Mouse (Mus musculus): ENCODE data around the gene Pten. TPM values are rescaled to one million over a fixed set of nuclear protein-coding genes. Genes with fewer than 3 reads are reported as not detected.

The Pten gene
- polyA plus RNA-seq (2015; fragmentation: Illumina TruSeq; extraction: RNeasy Lipid Tissue Mini Kit (QIAGEN cat#74804); ENCODE audit: insufficient read depth, low read depth, low replicate concordance) = 11.1 TPM

GRCm38 (mm10) chr19:32756900-32757725, at the start of gene Pten:
Gene Pten, plus strand, starts transcription at chr19:32757497.

DNA sequence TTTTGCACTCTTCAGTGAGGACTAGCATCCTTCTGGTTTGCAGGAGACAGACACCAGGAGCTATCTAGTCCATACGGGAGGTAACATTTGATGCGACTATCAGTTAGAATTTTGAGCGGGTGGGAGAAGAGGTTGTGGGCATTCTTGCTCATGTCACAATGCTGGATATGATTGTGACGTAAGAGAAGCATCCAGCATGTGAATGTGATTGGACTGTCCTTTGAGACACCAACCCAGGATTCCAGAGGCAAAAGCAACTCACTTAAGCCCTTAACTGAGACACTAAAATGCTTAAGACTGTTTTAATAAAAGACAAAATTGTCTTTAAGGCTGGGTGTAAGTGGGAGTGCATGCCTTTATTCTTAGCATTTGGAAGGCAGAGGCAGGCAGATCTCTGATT, 17.6 kb upstream of the Pten start, which contains the start of gene Atad1:
Gene Atad1, minus strand, starts transcription at position 101 of the 400 bp plus-strand sequence.

Other genes starting within 250 kb of the Pten start
- gene Papss2, start 161.7 kb upstream of the Pten start, polyA plus RNA-seq (2015; fragmentation: Illumina TruSeq; extraction: RNeasy Lipid Tissue Mini Kit (QIAGEN cat#74804); ENCODE audit: insufficient read depth, low read depth, low replicate concordance) = 12.5 TPM
- 10.7 TPM for gene Atad1, start 17.7 kb upstream of the Pten start, polyA plus RNA-seq (2015; fragmentation: Illumina TruSeq; extraction: RNeasy Lipid Tissue Mini Kit (QIAGEN cat#74804); ENCODE audit: insufficient read depth, low read depth, low replicate concordance)